Mouse (Mus musculus) embryo, embryonic 11.5 days (tissue): Measurements from ENCODE around the gene Grb2.
A peak's percentile ranks its signal among the peaks of the same experiment; 100 is the strongest.
"Not testable (repeated sequence)": the region's sequence is repeated elsewhere in the genome, so short reads cannot be mapped to it uniquely, and the experiment has no call there.

ENCODE experiments used
- DNase-seq: peaks from one replicate; pipeline ENCODE4 v3.0.0-alpha.2; 2012; ENCODE audit warnings: low read depth, low spot score

Gene Grb2

GRCm38 (mm10) chr11:115649706-115650105 is 58.7 kb downstream of the Grb2 start:
- DNase-seq, result no peak

GRCm38 (mm10) chr11:115647459-115647858 is 60.9 kb downstream of the Grb2 start:
- DNase-seq, result peak; percentile 75

DNA sequence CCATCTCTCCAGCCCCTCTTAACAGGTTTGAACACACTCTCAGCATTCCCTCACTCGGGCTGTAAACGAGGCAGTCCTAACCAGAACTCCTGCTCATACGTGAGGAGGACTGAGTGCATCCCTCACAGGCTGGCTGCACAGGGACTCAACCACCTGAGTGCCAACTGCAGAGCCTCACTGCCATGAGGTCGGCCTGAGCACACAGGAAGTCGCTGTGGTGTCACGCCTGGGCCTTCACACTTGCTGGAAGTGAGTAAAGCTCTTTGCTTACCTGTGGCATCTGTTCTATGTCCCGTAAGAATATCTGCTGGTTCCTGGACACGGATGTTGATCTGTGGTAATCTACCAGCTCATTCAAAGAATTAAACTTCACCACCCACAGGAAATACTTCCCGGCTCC is 62.0 kb downstream of the Grb2 start:
- DNase-seq, result no peak

DNA sequence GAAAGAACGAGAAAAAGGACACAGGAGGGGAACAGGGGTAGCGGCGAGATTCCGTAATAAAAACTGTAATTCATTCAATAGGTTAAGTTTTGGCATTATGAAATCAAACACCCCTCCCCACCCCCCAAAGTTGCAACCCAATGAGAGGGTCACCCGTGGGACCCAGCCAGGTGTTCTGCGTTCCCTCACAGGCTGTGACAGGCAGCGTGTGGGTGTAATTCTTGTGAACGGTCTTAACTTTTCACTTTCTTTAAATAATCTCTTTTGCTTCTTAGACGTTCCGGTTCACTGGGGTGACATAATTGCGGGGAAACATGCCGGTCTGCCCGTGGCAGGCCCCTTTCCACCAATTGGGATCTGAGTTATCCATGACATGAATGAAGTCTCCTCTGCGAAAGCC is 62.9 kb downstream of the Grb2 start:
- DNase-seq, result not testable (repeated sequence)

DNA sequence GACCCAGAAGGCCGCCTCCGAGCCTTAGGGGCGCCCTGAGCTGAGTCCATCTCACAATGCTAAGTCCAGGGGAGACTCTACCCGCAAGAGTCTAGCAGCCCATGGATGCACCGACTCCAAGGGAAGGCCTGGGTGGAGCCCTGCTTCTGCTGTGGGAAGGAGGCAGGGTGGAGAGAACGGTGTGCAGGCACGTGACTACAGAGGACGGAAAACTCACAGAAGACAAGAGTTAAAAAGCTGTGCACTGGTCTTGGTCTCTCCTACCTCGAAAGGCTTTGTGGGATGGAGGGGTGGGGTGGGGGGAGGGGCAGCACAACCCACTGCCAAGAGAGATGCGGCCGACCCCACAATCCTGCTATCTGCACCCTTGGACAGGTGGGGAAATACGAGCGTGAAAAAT is 64.1 kb downstream of the Grb2 start:
- DNase-seq, result no peak

DNA sequence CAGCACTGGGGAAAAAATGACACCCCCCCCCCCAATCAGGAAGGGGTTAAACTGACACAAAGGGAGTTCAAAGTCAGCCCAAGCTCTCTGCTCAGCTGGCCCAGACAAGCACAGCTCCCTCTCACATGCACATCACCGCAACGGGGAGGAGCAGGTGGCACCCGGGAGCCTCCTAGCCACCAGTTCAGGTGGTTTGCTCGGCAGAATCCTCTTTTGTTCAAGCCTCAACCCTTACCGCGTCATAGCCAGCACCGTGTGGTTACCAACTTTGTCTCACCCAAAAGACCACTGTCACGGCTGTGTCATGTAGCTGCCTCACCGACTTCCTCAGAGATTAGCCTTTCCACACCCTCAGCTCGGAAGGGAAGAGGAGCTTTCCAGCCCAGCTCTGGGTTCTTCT is 65.1 kb downstream of the Grb2 start:
- no peak for DNase-seq

DNA sequence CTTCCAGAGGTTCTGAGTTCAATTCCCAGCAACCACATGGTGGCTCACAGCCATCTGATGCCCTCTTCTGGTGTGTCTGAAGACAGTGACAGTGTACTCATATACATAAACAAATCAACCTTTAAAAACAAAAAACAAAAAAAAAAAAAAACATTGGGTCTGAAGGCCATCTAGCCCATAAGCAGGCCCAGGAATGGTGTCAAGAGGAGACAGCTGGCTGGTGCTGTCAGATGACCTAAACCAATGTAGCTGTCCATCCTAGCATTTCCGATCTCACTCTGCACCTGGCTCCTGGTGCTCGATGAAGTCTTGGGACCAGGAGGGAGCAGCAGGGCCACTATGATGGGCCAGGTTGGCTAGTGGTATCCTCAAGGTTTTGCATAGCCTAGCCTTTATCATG is 65.7 kb downstream of the Grb2 start:
- no peak for DNase-seq

DNA sequence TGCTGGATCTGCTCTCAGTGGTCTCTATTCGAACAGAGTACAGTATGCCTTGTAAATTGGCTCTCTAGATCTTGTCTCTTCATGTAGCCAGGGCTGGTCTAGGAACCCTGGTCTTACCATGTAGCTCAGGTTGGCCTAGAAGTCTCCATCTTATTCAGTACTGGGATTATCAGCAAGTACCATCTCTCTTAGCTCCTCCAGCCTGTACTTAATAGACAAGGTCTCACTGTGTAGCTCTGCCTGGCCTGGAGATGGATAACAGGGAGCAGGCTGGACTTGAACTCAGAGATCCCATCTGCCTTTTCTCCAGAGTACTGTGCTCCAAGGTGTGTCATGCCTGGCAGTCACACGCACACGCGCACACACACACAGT is 66.7 kb downstream of the Grb2 start:
- DNase-seq, result no peak

DNA sequence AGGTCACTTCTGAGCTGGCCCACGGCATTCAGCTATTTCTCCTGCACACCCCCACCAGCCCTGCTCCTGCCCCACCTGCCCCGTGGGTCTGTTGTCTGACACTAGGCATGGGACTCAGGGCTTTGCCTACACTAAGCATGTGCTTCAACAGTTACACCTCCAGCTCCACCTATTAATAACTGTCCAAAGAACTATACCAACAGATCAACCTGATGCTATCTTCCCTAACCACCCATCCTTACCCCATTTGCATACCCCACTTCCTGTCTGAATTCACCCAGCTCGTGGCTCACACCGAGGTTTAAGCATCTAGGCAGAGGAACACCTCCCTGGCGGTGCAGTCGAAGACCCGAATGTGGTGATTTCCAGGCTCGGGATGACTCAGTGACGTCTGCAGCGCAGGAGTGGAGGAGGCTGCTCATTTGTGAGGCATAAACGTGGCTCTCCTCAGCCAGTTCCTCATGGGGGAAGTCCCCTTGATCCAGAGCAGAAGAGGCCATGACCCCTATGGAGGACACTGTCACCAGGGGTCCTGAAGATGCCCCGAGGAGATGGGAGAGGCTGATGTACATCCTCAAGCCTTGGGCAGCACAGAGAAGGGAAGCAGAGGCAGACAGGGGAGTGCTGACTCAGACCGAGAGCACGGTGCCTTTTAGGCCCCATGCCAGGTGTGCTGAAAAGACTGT is 67.3 kb downstream of the Grb2 start:
- DNase-seq, result no peak

DNA sequence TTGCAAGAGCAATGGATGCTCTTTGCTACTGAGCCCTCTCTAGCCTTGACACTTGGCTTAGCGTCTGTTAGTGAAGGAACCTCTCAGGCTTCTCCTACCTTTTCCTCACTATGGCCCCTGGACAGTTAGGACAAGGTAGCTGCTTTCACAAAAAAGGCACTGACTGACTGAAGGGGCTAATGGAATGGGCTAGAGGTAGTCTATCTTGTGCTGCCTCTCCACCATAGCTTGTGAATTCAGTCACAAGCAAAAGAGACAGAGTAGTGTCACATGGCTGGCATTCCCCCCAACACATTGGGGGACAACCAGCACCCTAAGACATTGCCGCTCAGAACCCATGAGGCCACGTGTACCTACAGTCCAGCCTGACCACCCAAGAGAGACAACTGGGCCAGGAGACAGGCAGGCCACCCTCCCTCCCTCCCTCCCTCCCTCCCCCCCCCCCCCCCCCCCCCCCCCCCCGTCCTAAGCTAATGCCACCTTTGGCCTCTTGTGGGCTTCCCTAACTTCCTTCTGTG is 68.0 kb downstream of the Grb2 start:
- DNase-seq, result no peak

GRCm38 (mm10) chr11:115639540-115639939 is 68.9 kb downstream of the Grb2 start:
- no peak for DNase-seq

DNA sequence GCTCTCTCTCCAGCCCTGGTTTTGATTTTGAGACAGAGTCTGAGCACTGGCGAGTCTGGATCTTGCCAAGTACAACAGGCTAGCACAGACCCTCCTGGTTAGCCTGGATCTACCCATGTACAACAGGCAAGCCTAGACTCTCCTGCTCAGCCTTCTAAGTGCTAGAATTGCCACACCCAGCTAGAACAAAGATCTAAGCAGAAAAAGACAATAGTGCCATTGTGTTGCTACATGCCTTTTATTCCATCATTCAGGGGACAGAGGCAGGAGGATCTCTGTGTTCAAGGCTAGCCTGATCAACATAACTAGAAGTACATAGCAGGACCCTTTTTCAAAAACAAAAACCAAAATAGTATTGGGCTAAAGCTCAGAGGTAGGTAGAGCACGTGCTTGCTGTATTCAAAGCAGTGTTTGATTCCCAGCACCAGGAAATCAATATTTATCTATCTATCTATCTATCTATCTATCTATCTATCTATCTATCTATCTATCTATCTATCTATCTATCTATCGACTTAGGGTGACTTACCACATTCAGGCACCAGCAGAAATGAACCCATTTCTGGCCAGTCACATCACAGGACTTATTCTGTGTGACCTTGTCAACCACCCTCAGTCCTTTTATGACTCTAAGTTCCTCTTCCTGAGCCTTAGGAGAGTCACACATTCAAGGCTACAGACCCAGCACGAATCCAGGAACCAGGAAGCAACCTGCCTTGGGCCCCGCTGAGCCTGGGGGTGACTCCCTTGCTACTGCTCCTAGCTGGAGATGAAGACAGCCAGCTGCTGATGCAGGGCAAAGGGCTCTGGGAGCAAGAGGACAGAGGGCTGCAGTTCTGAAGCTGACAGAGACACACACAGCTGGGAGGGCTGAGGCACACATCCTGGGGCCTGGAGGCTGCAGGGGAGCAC is 69.6 kb downstream of the Grb2 start:
- DNase-seq, result no peak

- no peak for DNase-seq
Observed at GRCm38 (mm10) chr11:115636960-115637359, 71.4 kb downstream of the Grb2 start.

DNA sequence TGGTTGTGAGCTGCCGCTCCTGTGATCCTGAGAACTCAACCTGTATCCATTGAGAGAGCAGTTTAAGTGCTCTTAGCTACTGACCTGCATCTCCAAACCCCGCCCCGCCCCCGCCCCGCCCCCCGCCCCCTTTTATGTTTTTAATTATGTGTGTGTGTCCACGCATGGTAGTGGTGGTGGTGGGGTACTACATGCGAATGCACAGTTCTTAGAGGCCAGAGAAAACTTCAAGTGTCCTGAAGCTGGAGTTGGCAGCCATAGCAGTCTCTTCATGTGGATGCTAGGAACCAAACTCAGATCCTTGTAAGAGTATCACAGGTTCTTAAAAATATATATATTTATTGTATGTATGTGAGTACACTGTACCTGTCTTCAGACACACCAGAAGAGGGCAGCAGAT is 72.9 kb downstream of the Grb2 start:
- DNase-seq, result no peak

DNA sequence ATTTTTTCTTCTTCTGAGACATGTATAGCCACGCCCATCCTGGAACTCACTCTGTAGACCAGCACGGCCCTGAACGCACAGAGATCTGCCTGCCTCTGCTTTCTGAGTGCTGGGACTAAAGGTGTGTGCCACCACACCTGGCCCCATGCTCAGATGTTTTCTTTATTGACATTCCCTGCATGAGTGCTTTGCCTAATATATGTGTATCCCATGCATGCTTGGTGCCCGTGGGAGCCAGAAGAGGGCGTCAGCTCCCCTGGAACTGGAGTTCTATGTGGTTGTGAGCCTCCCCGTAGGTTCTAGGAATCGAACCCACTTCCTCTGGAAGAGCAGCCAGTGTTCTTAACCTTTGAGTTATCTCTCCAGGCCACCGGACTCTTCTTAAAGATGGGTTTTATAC is 73.4 kb downstream of the Grb2 start:
- no peak for DNase-seq

GRCm38 (mm10) chr11:115634109-115634508 is 74.3 kb downstream of the Grb2 start:
- DNase-seq, result no peak

DNA sequence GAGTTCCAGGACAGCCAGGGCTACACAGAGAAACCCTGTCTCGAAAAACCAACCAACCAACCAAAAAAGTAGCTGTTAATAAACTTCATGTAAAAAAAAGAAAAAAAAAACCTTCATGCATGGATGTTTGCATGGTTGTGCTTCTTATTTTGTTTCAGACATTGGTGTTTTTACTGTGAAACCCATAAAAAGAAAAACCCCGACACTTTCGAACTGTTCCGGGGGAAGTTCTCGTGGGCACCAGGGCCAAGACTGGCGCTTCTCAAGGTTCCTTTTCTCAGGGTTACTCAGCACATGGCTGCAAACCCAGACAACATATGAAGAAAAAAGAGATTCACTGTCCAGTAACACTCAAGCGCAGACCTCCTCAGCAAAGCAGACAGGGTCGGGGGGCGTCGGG is 75.5 kb downstream of the Grb2 start:
- no peak for DNase-seq

GRCm38 (mm10) chr11:115632247-115632646 is 76.2 kb downstream of the Grb2 start:
- no peak for DNase-seq

GRCm38 (mm10) chr11:115631505-115631890 is 76.9 kb downstream of the Grb2 start:
- no peak for DNase-seq

DNA sequence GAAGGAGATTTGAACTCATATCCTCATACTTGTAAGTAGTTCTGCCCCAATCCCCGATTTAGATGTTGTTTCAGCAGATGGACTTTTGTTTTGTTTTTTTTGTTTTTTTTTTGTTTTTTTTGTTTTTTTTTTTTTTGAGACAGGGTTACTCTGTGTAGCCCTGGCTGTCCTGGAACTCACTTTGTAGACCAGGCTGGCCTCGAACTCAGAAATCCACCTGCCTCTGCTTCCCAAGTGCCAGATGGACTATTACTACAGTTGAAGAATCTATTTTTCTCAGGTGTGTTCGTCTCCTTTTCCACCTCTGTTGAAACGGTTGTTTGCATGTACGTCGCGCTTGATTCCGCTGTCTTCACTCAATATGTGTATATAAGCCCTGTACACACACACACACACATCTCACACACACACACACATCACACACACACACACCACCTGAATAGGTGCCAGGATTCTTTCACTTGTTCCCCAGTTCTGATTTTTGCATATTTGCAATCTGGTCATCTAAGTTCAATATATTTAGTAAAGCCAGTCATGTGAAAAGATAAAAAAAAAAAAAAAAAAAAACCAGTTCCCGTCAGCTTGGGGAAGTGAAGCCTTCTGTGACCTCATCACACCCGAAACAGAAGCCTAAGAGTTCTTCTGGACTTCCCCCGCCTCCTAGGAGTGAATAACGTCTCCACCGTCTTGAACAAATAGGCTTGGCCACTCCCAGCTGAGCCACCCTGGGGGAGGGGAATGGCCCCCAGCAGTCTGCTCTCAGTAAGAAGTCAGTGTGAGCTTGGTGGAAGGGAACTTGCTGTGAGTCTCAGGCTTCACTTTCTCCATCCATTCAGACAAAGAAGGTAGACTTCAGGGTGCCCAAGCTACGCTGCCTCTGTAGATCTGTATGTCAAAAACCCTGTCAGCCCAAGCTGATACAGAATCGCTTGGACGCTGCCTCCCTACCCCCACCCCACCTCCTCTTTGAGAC is 77.6 kb downstream of the Grb2 start:
- no peak for DNase-seq

DNA sequence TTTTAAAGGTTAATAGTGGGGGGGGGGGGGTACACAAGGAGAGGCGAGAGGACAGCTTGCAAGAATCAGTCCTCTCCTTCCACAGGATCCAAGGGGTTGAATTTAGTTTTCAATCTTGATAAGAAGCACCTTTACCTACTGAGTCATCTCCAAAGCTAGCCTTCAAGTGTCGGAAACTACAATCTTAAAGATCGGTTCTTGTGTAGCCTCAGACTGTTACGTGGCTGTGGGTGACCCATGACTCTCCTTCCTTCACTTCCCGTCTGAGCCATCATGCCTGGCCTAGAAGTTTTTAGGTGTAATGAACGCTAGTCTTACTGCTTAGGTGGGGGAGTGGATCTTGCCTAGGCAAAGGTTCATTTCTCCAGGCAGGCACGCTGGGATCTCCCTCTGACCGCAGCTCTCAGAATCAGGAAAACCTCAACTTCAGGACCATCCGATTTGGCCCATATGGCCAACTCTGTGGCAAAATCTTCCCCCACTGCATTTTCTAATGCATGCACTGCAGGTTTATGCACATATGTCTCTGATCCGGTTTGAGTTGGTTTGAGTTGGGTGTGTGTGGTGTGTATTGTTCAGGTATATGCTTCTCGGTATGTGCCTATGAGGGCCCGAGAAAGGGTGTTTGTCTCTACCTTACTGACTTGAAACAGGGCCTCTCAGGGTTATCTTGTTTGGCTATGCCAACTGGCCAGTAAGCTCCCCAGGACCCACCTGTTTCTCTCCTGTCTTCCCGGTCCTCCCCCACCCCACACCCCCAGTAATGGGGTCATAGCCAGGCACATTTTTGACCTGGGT is 78.5 kb downstream of the Grb2 start:
- DNase-seq, result no peak
